Mouse (Mus musculus): Measurements from ENCODE around the gene Rpusd1. TPM values are rescaled to one million over a fixed set of nuclear protein-coding genes. Genes with fewer than 3 reads are reported as not detected.

Gene Rpusd1
- polyA plus RNA-seq, 1 experiment: 13.0 TPM

GRCm38 (mm10) chr17:25686323-25686722 is 41.1 kb upstream of the Rpusd1 start:
- Histone ChIP-seq H3K4me3 (no peak overlapping the region), H3K4me2 (ENCODE audit: low read depth) (no peak overlapping the region), H3K79me2 (ENCODE audit: control insufficient read depth, insufficient read depth) (no peaks in the 10 kb centered on the region), H3ac (ENCODE audit: control insufficient read depth, insufficient read length) (no peak overlapping the region), H3K36me3 (ENCODE audit: control insufficient read depth, insufficient read depth) (no peaks in the 10 kb centered on the region), H3K27me3 (ENCODE audit: control insufficient read depth, insufficient read depth, insufficient read length) (peaks cover 28% of the 10 kb centered on the region)
- TF ChIP-seq REST (IDR thresholded peaks at IDR 0.05; ENCODE audit: insufficient read depth, insufficient read length) (no peak), MYOD1 (IDR thresholded peaks at IDR 0.05; ENCODE audit: control insufficient read depth in 1 of 3, insufficient read length in 2 of 3, low read depth in 2 of 3) (no peak), POLR2AphosphoS2 (IDR thresholded peaks at IDR 0.05; ENCODE audit: insufficient read length, low read depth) (no peak), MAX (IDR thresholded peaks at IDR 0.05; ENCODE audit: low read depth) (no peak), TCF12 (IDR thresholded peaks at IDR 0.05; ENCODE audit: insufficient read depth, poor library complexity, severe bottlenecking) (no peak), TCF3 (IDR thresholded peaks at IDR 0.05; ENCODE audit: insufficient read length, low read depth) (no peak), E2F4 (IDR thresholded peaks at IDR 0.05; ENCODE audit: insufficient read depth) (no peak), USF1 (IDR thresholded peaks at IDR 0.05; ENCODE audit: low read depth) (no peak), SRF (IDR thresholded peaks at IDR 0.05; ENCODE audit: control insufficient read depth, insufficient read length, low read depth) (no peak), POLR2A (IDR thresholded peaks at IDR 0.05; ENCODE audit: insufficient read length, low read depth) (no peak), CEBPB (IDR thresholded peaks at IDR 0.05; ENCODE audit: insufficient read depth, poor library complexity, severe bottlenecking) (no peak), MYOG (IDR thresholded peaks at IDR 0.05; ENCODE audit: control insufficient read depth in 1 of 3, insufficient read depth in 1 of 3, insufficient read length in 2 of 3, low read depth in 2 of 3) (no peak)

DNA sequence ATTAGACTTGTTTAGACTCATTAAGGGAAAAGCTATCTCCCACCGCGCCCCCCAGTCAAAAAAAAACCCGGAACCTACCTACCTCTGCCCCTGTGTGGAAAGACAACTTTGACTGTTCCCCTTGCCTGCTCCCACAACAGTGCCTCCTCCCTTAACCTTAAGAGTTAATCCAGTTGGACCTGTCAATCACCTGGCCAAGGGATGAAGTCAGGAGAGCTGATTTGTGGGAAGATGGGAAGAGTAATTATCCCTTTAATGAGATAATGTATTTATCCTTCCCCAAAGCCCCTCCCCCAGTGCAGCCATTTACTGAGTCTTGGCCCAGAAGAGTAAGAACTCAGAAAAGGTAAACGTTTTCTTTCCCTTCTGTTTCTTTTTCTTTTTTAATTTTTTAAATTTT is 38.5 kb upstream of the Rpusd1 start:
- TF ChIP-seq USF1 (IDR thresholded peaks at IDR 0.05; ENCODE audit: low read depth): no peak
- TF ChIP-seq MYOG (IDR thresholded peaks at IDR 0.05; ENCODE audit: control insufficient read depth in 1 of 3, insufficient read depth in 1 of 3, insufficient read length in 2 of 3, low read depth in 2 of 3): no peak
- TF ChIP-seq REST (IDR thresholded peaks at IDR 0.05; ENCODE audit: insufficient read depth, insufficient read length): no peak
- TF ChIP-seq SRF (IDR thresholded peaks at IDR 0.05; ENCODE audit: control insufficient read depth, insufficient read length, low read depth): no peak
- TF ChIP-seq POLR2A (IDR thresholded peaks at IDR 0.05; ENCODE audit: insufficient read length, low read depth): no peak
- peak in 2 of 3 experiments; percentile 33 to 49 for TF ChIP-seq MYOD1 (IDR thresholded peaks at IDR 0.05; ENCODE audit: control insufficient read depth in 1 of 3, insufficient read length in 2 of 3, low read depth in 2 of 3)
- H3K4me3 ChIP-seq: no peak overlapping the region
- no peak overlapping the region for H3ac ChIP-seq (ENCODE audit: control insufficient read depth, insufficient read length)

GRCm38 (mm10) chr17:25696263-25696662 is 31.2 kb upstream of the Rpusd1 start:
- no peak overlapping the region for H3K4me3 ChIP-seq
- no peaks in the 10 kb centered on the region for H3K36me3 ChIP-seq (ENCODE audit: control insufficient read depth, insufficient read depth)
- H3K79me2 ChIP-seq (ENCODE audit: control insufficient read depth, insufficient read depth): no peaks in the 10 kb centered on the region
- peaks cover 24% of the 10 kb centered on the region for H3K27me3 ChIP-seq (ENCODE audit: control insufficient read depth, insufficient read depth, insufficient read length)
- TF ChIP-seq POLR2AphosphoS2 (IDR thresholded peaks at IDR 0.05; ENCODE audit: insufficient read length, low read depth) (no peak), MYOG (IDR thresholded peaks at IDR 0.05; ENCODE audit: control insufficient read depth in 1 of 3, insufficient read depth in 1 of 3, insufficient read length in 2 of 3, low read depth in 2 of 3) (peak in 2 of 3 experiments; percentile 91 to 92), MAX (IDR thresholded peaks at IDR 0.05; ENCODE audit: low read depth) (no peak), REST (IDR thresholded peaks at IDR 0.05; ENCODE audit: insufficient read depth, insufficient read length) (no peak), TCF12 (IDR thresholded peaks at IDR 0.05; ENCODE audit: insufficient read depth, poor library complexity, severe bottlenecking) (peak; percentile 24), MYOD1 (IDR thresholded peaks at IDR 0.05; ENCODE audit: control insufficient read depth in 1 of 3, insufficient read length in 2 of 3, low read depth in 2 of 3) (peak in 2 of 3 experiments; percentile 90 to 94), TCF3 (IDR thresholded peaks at IDR 0.05; ENCODE audit: insufficient read length, low read depth) (peak; percentile 64)
- no peak overlapping the region for H3ac ChIP-seq (ENCODE audit: control insufficient read depth, insufficient read length)
- H3K4me2 ChIP-seq (ENCODE audit: low read depth): no peak overlapping the region

More for the DNA sequence above, 38.5 kb upstream of the Rpusd1 start:
- H3K36me3 ChIP-seq (ENCODE audit: control insufficient read depth, insufficient read depth): no peaks in the 10 kb centered on the region
- H3K4me2 ChIP-seq (ENCODE audit: low read depth): no peak overlapping the region
- H3K79me2 ChIP-seq (ENCODE audit: control insufficient read depth, insufficient read depth): no peaks in the 10 kb centered on the region
- peaks cover 22% of the 10 kb centered on the region for H3K27me3 ChIP-seq (ENCODE audit: control insufficient read depth, insufficient read depth, insufficient read length)

DNA sequence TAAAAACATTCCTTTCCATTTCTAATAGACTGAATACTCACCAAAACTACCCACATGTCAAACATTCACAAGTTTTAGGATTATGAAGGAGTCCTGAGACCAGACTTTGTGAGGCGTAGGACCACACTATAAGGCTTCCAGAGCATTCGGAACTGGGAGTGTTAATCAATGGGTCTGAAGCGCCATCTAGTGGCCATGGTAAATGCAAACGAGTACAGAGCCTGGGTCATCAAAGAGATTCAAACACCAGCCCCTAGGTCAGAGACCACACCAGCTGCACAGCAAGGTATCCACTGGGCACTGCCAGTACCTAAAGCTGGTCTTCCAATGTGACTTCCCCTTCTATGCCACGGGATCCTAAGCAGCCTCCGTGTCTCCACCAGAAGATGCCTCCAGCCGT is 29.0 kb upstream of the Rpusd1 start:
- no peak for TF ChIP-seq POLR2A (IDR thresholded peaks at IDR 0.05; ENCODE audit: insufficient read length, low read depth)
- TF ChIP-seq TCF12 (IDR thresholded peaks at IDR 0.05; ENCODE audit: insufficient read depth, poor library complexity, severe bottlenecking): no peak
- TF ChIP-seq MAX (IDR thresholded peaks at IDR 0.05; ENCODE audit: low read depth): no peak
- no peak for TF ChIP-seq MYOG (IDR thresholded peaks at IDR 0.05; ENCODE audit: control insufficient read depth in 1 of 3, insufficient read depth in 1 of 3, insufficient read length in 2 of 3, low read depth in 2 of 3)
- TF ChIP-seq E2F4 (IDR thresholded peaks at IDR 0.05; ENCODE audit: insufficient read depth): no peak
- Histone ChIP-seq H3K79me2 (ENCODE audit: control insufficient read depth, insufficient read depth) (no peaks in the 10 kb centered on the region), H3K36me3 (ENCODE audit: control insufficient read depth, insufficient read depth) (no peaks in the 10 kb centered on the region), H3K4me3 (no peak overlapping the region), H3K27me3 (ENCODE audit: control insufficient read depth, insufficient read depth, insufficient read length) (peaks cover 28% of the 10 kb centered on the region), H3ac (ENCODE audit: control insufficient read depth, insufficient read length) (no peak overlapping the region), H3K4me2 (ENCODE audit: low read depth) (no peak overlapping the region)

DNA sequence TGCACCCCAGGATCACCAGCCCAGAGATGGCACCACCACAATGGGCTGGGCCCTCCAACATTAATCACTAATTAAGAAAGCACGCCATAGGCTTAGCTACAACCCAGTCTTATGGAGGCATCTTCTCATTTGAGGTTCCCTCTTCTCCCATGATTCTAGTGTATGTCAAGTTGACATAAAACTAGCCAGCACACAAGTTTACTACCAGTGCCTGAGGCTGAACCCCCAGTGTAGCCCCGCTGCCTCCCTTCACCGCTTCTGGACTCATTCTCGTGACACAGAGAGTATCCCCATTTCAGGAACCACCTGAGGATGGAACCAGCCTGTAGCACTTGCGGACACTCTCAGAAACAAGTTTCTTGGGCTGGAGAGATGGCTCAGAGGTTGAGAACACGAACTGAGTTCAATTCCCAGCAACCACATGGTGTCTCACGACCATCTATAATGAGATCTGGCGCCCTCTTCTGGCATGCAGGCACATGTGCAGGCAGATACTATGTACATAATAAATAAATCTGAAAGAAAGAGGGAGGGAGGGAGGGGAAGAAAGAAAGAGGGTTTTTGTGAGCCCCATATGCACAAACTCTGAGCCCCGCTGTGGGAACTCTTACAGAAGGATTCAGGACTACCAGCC is 26.5 kb upstream of the Rpusd1 start:
- H3K4me3 ChIP-seq: no peak overlapping the region
- no peak overlapping the region for H3K4me2 ChIP-seq (ENCODE audit: low read depth)
- no peaks in the 10 kb centered on the region for H3K36me3 ChIP-seq (ENCODE audit: control insufficient read depth, insufficient read depth)
- peaks cover 33% of the 10 kb centered on the region for H3K27me3 ChIP-seq (ENCODE audit: control insufficient read depth, insufficient read depth, insufficient read length)
- TF ChIP-seq POLR2A (IDR thresholded peaks at IDR 0.05; ENCODE audit: insufficient read length, low read depth) (no peak), POLR2AphosphoS2 (IDR thresholded peaks at IDR 0.05; ENCODE audit: insufficient read length, low read depth) (no peak), MYOD1 (IDR thresholded peaks at IDR 0.05; ENCODE audit: control insufficient read depth in 1 of 3, insufficient read length in 2 of 3, low read depth in 2 of 3) (no peak), TCF12 (IDR thresholded peaks at IDR 0.05; ENCODE audit: insufficient read depth, poor library complexity, severe bottlenecking) (no peak), E2F4 (IDR thresholded peaks at IDR 0.05; ENCODE audit: insufficient read depth) (no peak), CEBPB (IDR thresholded peaks at IDR 0.05; ENCODE audit: insufficient read depth, poor library complexity, severe bottlenecking) (no peak), TCF3 (IDR thresholded peaks at IDR 0.05; ENCODE audit: insufficient read length, low read depth) (no peak), MYOG (IDR thresholded peaks at IDR 0.05; ENCODE audit: control insufficient read depth in 1 of 3, insufficient read depth in 1 of 3, insufficient read length in 2 of 3, low read depth in 2 of 3) (no peak), REST (IDR thresholded peaks at IDR 0.05; ENCODE audit: insufficient read depth, insufficient read length) (no peak), MAX (IDR thresholded peaks at IDR 0.05; ENCODE audit: low read depth) (no peak), USF1 (IDR thresholded peaks at IDR 0.05; ENCODE audit: low read depth) (no peak), SRF (IDR thresholded peaks at IDR 0.05; ENCODE audit: control insufficient read depth, insufficient read length, low read depth) (no peak)
- no peak overlapping the region for H3ac ChIP-seq (ENCODE audit: control insufficient read depth, insufficient read length)
- H3K79me2 ChIP-seq (ENCODE audit: control insufficient read depth, insufficient read depth): no peaks in the 10 kb centered on the region

Data from myocyte (in vitro differentiated cells).